Mouse (Mus musculus): ENCODE measurements around the gene Auts2.

DNA sequence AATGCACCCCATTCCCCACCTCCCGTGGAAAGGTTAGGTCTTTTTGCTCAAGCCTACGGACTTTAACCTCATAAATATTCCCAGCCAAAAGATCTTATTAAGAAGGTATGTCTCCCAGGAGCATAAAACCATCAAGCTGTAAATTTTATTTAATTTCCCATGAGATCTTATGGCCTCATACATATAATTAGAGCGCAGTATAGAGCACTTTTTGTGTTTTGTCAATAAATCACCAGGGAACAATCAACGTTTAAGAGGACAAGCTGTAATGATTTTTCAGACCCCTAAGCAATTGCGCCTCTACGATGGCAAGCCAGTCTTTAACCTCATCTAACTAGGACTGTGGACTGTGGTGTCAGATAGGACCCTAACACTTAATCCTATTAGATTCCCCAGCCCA lies 820.4 kb downstream of the Auts2 start:
- no peak for TF ChIP-seq POLR2A (IDR thresholded peaks at IDR 0.05; ENCODE audit: low read depth, low read length)
- TF ChIP-seq CTCF (IDR thresholded peaks at IDR 0.05; ENCODE audit: extremely low read depth, insufficient read length, insufficient replicate concordance, low read depth, low read length), result no peak

Measured in small intestine, adult 2 months (tissue).